Mouse (Mus musculus): ENCODE measurements around the gene Stat4. TPM values are rescaled to one million over a fixed set of nuclear protein-coding genes. Genes with fewer than 3 reads are reported as not detected.
"Not testable (repeated sequence)": the region's sequence is repeated elsewhere in the genome, so short reads cannot be mapped to it uniquely, and the experiment has no call there.

Gene Stat4
- total RNA-seq, 2 experiments from 2014 or later: 0.46 to 0.97 TPM

DNA sequence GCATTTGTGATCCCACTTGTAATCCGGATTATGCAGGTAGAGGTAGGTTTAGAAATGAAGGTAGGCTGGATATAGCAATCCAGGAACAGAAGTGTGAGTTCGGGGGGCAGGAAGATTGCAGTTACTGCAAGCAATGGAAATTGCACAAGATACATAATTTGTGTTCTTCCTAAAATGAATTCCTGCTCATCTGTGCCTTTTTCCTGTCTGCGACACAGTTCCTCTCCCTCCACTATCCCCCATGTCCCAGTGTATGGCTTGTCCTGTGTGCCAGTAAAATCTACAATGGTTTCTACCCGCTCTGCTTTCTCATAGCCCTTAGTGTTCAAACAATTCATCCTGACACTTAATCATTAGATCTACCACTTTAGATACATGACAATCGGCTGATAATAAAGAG lies 41.7 kb downstream of the Stat4 start:
- DNase-seq (ENCODE audit: low spot score in 2 of 2): no peak

DNA sequence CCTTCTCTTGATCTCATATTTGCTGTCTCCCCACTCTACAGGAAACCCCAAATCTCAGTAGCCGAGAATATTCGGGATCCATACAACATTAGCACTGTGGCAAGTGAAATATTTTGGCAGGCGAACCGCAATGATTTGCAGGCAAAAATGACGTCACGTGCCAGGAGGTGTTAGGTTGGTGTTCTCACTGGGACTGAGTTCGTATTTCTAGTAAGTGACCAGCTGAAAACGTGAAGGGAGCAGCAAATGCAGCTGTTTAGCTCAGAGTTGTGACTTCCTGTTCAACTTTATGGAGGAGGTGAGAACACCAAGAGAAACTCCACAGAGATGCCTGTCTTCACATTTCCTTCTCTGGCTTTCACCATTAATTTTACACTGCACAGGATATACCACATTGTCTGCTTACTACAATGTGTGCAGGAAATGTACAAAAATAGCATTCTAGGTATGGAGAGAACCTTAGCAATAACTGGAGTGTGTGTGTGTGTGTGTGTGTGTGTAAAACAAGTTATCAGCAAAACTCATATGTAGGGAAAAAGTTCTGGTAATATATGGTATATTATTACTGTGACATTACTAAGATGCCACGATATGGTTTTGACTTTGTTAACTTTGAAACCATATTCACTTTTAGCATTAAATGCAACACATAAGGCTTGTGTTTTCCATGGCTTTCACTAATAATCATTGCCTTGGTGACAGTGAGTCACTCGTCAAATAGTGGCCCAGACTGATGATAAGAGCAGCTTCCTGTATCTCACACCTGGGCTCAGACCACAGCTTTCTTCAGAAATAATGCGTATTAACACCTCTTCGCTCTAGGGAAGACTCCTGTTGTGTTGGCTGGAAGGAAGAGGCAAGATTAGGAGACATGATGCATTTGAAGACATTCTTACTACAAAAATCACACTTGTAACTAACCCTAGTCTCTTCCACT lies 48.1 kb downstream of the Stat4 start:
- DNase-seq (ENCODE audit: low spot score in 2 of 2): no peak

GRCm38 (mm10) chr1:52039151-52039550 lies 52.2 kb downstream of the Stat4 start:
- DNase-seq (ENCODE audit: low spot score in 2 of 2): no peak

GRCm38 (mm10) chr1:52039626-52040025 lies 52.7 kb downstream of the Stat4 start:
- no peak for DNase-seq (ENCODE audit: low spot score in 2 of 2)

DNA sequence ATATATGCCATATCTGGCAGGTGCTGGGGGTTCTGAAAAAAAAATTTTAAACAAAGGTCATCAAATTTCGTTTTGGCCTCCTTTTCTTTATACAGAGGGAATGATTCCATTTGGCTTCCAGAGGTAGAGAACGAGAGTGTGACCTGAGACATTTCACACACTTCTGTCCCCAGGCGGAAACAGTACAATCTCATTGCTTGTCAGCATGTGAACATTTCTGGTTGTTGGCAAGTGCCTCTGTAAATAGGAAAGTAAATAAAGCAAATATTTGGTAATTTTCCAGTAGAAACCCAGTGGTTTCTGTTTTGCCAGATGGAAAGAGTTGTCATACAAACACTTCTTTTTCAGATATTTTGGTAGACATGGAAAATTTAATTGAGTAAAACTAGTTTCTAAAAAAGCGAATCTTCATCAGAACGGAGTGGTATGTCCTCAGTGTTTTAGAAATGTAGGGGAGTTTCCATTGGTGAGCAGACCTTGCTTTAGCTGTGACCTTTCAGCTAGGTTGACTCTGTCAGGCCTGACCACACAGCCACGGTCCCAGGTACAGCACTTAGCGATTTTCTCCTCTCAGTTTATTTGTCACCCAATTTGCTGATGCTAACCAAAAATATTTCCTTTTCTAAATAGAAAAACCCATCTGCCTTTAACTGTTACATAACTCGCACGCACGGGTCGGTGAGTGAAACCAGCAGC lies 53.6 kb downstream of the Stat4 start:
- DNase-seq (ENCODE audit: low spot score in 2 of 2): peak in 1 of 2 experiments; percentile 7

DNA sequence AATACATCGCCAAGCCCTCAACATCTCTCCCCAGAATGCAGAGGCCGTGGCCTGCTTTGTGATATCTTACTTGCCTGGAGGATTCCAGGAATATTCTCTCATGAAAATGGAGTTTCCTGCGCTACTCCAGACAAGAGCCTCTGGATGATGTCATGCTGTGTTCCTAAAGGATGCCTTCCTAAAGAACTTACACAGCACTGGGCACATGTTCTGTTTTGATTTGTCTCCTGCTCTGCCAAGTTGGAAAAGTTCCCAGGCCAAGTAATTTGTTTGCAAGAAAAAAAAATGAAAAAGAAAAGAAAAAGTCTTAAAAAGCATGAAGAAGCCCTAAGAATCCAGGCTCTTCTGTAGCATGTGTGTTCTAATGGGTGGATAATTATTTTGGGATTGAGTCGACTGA lies 56.2 kb downstream of the Stat4 start:
- DNase-seq (ENCODE audit: low spot score in 2 of 2): no peak

DNA sequence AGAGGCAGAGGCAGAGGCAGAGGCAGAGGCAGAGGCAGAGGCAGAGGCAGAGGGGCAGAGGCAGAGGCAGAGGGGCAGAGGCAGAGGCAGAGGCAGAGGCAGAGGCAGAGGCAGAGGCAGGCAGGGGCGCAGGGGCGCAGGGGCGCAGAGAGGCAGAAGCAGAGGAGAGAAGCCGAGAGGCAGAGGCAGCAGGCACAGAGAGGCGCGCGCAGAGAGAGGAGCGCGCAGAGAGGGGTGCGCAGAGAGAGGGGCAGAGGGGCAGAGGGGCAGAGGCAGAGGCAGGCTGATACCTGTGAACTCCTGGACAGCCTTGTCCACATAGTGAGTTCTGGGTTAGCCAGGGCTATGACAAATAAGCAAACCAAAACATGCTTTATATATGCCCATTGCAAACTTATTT lies 59.9 kb downstream of the Stat4 start:
- DNase-seq (ENCODE audit: low spot score in 2 of 2): not testable (repeated sequence)

- peak in 1 of 2 experiments; percentile 11 for DNase-seq (ENCODE audit: low spot score in 2 of 2)
Observed at GRCm38 (mm10) chr1:52048711-52049110, 61.8 kb downstream of the Stat4 start.

- DNase-seq (ENCODE audit: low spot score in 2 of 2): no peak
Observed at GRCm38 (mm10) chr1:52049827-52050226, 62.9 kb downstream of the Stat4 start.

GRCm38 (mm10) chr1:52051542-52051941 lies 64.6 kb downstream of the Stat4 start:
- DNase-seq (ENCODE audit: low spot score in 2 of 2): no peak

DNA sequence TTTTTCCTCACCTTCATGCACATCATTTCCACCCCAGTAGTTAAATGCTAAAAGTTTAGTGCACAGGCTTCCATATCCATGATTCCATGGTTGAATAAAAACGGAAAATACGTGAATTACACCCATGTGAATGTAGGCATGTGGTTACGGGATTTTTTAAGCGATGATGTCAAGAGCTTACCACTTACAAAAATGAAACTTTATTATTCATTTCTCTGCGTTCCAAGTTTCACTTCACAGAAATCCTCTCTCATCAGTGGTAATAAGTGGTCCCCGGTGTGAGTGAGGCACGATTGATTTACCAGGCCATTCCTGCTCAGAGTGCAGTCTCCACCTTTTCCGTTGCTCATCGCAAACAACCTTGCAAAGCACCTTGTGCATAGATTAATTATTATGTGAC lies 66.0 kb downstream of the Stat4 start:
- DNase-seq (ENCODE audit: low spot score in 2 of 2): no peak

- no peak for DNase-seq (ENCODE audit: low spot score in 2 of 2)
Observed at GRCm38 (mm10) chr1:52055947-52056346, 69.0 kb downstream of the Stat4 start.

GRCm38 (mm10) chr1:52057153-52057552 lies 70.2 kb downstream of the Stat4 start:
- no peak for DNase-seq (ENCODE audit: low spot score in 2 of 2)

GRCm38 (mm10) chr1:52066276-52066675 lies 79.3 kb downstream of the Stat4 start:
- DNase-seq (ENCODE audit: low spot score in 2 of 2): no peak

DNA sequence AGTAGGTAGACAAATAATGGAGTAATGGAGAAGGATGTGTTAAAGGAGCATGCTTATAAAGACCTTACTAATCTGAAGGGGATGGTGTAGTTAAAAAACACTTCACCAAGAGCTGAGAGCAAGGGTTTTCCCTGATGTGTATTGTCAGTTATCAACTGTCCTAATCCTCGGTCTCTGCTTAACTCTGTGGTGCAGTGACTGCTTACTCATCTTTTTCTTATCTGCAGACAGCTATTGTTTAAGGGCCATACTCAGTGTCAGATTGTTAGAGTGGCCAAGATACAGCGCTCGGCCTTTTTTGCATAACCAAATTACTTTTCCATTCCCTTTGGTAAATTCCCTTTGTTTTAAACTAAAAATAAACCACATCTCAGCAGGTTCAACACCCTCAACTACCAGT lies 79.7 kb downstream of the Stat4 start:
- DNase-seq (ENCODE audit: low spot score in 2 of 2): no peak

GRCm38 (mm10) chr1:52079724-52080367 lies 92.9 kb downstream of the Stat4 start:
- DNase-seq (ENCODE audit: low spot score in 2 of 2): no peak

- DNase-seq (ENCODE audit: low spot score in 2 of 2): no peak
Observed at GRCm38 (mm10) chr1:52080375-52080774, 93.4 kb downstream of the Stat4 start.

GRCm38 (mm10) chr1:52086236-52086635 lies 99.3 kb downstream of the Stat4 start:
- peak in 1 of 2 experiments; percentile 12 for DNase-seq (ENCODE audit: low spot score in 2 of 2)

- DNase-seq (ENCODE audit: low spot score in 2 of 2): no peak
Observed at GRCm38 (mm10) chr1:52087128-52087527, 100.2 kb downstream of the Stat4 start.

DNA sequence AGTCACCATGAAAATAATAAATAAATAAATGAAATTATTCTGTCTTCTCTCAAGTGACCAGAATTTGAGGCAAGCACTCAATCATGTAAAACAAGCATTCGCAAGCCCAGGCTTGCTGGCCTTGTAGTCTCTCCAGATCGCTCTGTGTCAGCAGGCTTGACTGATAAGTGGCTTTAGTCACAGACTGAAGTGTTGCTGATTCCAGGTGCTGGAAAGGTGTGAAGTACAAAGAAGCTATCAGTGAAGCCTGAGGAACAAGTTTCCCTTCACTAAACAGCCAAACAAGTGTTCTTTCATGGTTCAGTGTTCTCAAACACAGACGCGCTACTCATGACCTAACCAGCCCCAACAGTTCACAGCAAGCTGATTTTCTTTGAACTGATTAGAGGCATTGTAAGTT lies 101.7 kb downstream of the Stat4 start:
- DNase-seq (ENCODE audit: low spot score in 2 of 2): no peak

- DNase-seq (ENCODE audit: low spot score in 2 of 2): peak in 1 of 2 experiments; percentile 71
Observed at GRCm38 (mm10) chr1:52098618-52099232, 111.8 kb downstream of the Stat4 start.
